Mouse (Mus musculus) megakaryocyte, embryonic 14.5 days (primary cell): ENCODE results near the gene Tcea3.

Experiments used
- FLI1 ChIP-seq: IDR thresholded peaks from 2 replicates; pipeline ENCODE4 v1.6.1; 2012; ENCODE audit warnings: low read length, inconsistent platforms, mixed read lengths
- GATA1 ChIP-seq: IDR thresholded peaks from 3 replicates; pipeline ENCODE4 v1.6.1; 2012; ENCODE audit warnings: mixed read lengths, low read length, inconsistent platforms, borderline replicate concordance

- no peak for TF ChIP-seq GATA1
- TF ChIP-seq FLI1, result no peak
Observed at GRCm38 (mm10) chr4:136259916-136260315, 12.4 kb downstream of the Tcea3 start.
